Mouse (Mus musculus) heart, adult 11 months (tissue): ENCODE data around the gene Adamts17.
A peak's percentile ranks its signal among the peaks of the same experiment; 100 is the strongest.

Source experiments
- DNase-seq: peaks from one replicate; pipeline ENCODE4 v3.0.0; 2022

Adamts17 gene

DNA sequence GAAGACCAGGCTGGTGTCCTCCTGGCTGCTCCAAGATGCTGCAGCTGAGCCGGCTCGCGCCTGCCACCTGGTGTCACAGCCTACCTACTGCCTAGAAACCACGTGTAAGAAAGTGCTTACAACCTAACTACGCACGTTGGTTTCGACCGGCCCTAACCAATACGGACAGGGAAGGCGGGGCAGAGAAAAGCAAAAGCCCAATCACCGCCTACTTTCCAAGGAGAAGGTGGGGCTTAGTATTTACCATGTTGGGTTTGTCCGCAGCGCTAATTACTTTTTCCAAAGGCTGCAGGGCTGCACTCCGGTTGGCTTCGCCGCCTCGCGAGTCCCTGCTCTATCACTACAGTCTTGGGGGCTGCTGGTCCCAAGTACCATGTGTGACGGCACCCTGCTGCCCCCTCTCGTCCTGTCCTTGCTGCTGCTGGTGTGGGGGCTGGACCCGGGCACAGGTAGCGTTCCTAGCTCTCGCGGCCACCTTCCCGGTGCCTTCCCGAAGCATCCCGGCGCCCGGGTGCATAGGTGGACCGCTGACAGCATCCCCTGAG, at the start of gene Adamts17:
TSS of gene Adamts17 (plus strand) at position 273 of the 545 bp plus-strand sequence.
- DNase-seq: peak; percentile 99

DNA sequence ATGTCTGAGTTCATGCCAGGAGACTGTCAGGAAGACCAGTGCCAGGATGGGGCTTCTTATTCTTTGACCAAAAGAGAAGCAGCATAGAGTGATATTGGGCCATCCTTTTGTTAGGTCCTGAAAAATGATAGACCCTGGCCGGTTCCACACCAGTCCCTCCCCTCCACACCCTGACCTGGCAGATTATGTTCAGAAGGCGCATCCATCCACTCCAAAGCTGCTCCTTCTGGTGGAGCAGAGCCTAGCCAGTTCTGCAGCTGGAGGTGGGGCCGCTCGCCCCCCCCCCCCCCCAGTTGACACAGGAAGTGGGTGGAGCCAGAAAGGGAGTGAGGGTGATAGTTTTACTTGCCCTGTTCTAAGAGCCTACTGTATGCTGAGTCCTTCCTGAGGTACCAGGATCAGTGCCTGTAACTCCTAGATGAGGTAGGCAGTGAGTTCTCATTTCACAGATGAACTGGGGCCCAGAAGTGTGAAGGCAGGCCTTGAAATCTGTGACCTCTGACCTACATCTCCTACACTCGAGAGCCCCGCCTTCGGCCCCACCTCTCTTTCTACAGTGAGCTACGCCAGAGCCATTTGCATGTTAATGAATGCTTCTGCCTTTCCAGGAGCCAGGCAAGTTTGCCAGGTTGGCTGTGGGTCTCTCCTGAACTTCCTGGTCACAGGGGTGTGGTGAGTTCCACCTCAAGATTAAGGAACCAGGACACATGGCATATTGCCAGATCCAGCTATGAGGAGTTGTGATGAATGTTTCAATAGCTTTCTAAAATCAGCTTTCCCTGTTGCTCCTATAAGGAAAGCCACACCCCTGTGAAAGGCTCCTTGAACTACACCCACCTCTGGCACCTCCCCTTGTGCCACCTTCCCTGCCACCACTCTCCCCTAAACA, 49.4 kb upstream of the Adamts17 start:
- DNase-seq: peak; percentile 83

DNA sequence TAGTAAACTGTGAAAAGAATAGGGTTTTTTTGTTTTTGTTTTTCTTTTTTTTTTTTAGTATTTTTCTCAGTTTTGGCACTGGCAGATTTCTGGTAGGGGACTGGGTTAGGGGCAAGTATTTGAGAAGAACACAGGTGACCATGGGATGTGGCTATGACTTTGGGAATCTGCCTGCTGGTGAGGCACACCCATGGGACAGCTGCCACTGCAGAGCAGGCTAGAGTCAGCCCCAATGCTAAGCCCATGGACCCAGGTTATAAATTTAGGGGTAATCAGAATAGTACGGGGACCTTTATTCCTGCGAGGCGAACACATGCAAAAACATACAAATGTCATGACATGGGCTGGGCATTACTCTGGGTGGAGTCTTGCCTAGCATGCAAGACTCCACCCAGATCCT, 48.5 kb upstream of the Adamts17 start:
- DNase-seq: peak; percentile 75

DNA sequence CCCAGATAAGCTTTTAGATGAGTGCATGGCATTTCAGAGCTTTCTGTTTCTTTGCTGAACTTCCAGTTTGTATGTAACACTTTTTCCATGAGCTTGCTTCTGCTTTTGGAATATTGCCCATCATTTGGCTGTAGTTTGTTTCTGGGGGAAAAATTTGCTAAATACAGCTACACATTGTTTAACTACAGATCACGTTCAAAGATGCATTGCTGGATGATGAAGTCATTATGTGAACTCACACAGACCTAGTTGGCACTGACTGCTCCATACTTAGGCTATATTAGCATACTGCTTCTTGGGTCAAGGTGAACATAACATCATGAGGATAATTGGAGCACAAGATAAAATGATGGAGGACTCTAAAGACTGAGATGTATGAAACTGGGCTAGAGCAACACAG, 42.6 kb upstream of the Adamts17 start:
- no peak for DNase-seq

DNA sequence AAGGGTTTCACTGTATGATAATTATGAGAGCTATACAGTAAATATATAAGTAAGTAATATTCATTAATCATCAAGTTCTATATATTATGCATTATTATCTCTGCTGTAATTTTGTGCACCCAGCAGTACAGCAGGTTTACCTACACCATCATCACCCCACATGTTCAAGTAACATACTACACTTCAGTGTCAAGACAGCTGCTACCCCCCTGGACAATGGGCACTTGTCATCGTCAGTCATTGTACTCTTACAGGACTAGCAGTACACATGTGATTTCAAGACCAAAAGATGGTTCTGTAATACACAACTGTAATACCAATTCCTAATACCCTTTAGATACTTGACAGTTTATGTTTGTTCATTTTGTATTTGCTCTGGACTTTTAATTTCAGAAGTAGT, 42.2 kb upstream of the Adamts17 start:
- DNase-seq: no peak

DNA sequence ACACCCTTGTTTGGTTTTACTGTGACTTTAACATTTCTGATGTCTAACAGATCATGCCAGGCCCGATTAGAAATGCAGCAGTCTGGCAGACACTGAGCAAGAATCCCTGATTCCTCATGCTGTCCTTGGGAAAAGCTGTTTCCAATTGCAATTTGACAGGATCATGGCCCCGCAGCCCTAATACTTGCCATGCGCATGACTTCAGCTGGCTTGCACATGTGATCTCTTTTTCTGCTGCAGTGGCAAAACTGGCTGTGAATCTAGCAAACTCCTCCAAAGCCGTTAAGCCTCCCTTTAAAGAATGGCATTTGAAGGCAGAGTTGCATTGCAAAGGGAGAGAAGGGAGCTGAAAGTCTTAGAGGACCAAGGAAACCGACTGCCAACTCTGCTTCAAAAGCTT, 40.7 kb upstream of the Adamts17 start:
- DNase-seq: no peak

DNA sequence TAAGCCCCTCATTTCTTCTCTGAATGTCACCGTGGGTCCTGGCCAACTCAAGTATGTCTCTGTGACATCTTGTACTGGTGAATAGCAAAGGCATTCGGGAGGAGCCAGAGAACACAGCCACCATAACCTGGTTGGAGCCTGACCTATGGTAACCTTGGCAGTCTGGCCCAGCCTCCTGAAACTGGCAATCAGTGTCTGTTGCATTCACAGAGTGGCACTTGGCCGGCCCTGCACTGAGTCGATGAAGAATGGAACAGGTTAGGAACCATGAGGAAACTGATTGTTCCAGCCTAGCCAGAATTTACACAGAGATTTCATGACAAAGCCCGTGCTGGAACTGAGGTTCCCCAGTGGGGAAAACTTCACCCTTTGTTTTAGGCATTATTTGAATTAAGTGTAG, 38.8 kb upstream of the Adamts17 start:
- peak; percentile 92 for DNase-seq

DNA sequence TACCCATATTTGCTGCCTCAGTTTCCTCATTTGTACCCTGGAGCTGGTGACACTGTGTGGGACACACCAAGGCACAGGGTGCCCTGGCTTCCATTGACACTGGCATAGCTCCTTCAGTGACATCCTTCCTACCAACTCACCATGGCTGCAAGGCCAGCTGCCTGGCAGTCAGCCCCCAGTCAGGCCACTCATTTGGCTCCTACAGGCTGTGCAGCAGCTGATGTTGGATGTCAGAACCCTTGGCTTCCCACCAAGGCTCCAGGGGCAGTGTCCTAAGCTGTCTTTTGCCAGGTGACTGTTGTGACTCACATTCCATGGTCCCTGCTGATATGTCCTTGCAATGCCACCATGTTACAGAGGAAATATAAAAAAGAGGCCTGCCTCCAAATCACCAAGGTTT, 37.8 kb upstream of the Adamts17 start:
- DNase-seq: peak; percentile 98

DNA sequence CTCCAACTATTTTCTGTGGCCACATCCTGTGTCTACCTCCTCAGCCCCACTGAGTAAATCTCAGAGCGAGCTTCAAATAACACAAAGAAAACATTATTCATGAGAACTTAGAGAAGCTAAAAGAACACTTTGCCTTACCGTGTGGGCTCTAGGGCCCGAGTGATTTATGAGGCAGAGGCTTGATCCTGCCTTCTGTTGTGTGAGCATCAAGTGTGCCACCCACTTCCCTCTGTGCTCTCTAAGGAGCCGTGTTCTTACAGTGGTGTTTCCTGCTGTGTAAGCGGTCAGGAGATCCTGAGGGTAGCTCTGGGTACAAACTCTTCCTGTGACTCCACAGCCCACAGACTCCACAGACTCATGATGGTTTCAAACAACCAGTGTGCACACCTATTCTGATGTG, 35.7 kb upstream of the Adamts17 start:
- no peak for DNase-seq

DNA sequence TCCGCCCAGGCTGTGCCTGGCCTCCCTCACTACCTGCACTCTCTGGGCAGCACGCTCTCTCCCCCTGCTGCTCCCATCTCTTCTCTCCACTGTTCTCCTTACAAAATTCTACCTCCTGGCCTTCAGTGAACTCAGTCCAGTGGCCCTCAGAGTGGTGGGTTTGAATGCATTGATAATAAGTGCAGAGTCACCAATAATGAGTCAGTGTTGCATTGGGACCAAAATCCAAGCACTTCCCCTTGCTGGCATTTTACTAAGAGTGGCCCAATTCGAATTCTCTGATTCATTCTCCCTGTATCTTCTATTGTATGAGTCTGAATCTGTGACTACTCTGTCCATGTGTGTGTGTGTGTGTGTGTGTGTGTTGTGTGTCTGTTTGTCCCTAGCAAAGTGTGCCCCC, 32.7 kb upstream of the Adamts17 start:
- no peak for DNase-seq

DNA sequence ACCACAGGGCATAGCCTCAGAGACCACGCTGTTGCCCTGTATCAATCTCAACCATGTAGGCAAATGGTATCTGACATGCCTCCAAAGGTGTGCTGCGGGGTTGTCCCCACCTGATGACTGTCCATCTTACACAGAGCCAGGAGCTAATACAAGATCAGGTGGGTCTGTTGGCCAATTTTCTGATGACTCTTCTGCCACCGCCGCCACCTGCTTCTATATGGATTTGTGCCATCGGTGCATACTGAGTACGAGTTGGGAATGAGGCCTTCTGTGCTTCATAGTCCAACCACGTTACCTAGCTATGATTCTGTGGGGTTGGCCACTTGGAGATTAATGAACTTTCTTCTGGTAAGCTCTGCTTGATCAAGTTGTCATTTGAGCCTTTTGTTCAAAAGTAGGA, 29.1 kb upstream of the Adamts17 start:
- DNase-seq: no peak

DNA sequence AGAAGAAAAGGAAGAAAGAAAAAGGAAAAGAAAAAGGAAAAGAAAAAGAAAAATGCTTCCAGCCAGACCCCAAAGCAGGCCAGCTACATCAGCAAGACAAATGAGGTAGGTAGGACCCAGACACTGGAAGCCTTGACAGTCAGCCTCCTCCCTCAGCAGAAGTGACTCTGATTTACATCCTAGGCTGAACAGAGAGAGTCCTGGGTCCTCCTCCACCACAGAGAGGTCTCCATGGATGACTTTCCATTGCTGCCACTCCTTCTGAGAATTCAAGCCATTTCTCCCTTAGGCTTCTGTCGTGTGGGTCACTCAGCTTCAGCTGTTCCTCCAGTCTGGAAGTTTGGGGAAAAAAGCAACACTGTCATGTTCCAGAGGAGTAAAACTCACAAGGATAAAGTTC, 28.2 kb upstream of the Adamts17 start:
- no peak for DNase-seq

DNA sequence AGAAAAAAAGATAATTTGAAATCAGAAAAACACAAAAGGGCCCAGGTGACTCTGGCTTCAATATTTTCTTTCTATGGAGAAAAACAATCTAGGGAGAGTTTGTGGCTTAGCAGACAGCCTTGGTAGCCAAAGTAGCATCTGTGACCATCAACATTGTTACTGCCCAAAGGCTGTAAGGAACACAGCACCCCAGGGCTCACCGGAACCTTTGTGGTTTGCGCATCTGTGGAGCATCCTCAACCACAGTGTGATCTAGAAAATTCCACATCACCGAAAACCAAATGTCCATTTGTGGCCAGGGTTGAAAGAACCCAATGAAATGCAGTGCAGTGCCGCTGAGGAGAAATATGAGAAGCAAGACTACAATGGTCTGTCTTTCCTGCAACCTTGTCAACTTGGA, 27.2 kb upstream of the Adamts17 start:
- no peak for DNase-seq

DNA sequence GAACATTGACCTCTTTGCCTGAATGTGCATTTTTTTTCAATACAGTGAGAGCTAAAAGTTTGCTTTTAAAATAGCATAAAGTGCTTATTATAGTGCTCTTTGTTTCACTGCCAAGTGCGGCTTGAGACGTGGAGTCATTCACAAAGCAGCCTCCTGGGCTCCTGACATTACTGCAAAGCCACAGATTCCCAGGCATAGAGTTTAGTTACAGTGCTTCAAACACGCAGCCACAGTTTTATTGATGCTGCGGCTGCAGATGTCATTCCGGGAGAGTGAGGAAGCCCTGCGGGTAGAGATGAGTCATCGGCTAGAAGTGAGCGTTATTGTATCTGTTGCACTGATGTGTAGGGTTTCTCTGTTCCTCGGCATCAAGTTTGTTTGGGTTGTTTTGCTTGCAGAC, 26.8 kb upstream of the Adamts17 start:
- DNase-seq: no peak

DNA sequence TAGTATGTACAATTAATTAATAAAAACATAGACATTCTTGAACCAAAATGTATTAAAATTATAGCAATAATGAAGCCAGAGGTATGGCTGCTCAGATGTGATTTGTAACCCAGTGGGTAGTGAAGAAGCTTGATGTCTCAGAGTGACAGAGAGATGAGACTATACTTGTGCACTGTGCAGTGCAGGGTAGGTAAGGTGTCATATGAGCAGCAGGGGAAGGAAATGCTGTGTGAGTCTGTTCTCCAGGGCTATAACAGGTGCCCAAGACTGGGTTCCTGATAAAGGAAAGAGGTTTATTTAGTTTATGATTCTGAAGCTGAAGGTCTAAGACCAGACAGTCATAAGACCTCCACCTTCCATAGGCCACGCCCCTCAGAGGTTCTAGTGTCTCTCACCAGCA, 26.4 kb upstream of the Adamts17 start:
- DNase-seq: no peak

DNA sequence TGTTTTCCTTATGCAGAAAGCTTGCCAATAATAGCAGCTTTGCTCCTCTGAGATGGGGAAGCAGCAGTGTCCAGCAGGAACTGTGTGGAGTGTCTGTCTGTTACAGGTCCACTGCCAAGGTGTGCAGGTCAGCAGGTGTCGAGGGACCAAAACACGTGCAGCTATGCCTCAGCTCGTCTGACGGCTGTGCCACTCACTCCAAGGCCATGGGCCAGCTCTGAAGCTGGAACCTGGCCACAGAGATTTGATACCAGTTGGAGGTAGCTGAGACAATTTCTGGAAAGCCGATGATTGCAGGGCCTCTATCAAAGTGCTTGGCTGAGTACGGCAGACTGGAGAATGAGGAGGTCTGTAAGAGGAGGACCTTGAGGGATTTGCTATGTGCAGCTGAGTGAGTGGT, 24.0 kb upstream of the Adamts17 start:
- no peak for DNase-seq

DNA sequence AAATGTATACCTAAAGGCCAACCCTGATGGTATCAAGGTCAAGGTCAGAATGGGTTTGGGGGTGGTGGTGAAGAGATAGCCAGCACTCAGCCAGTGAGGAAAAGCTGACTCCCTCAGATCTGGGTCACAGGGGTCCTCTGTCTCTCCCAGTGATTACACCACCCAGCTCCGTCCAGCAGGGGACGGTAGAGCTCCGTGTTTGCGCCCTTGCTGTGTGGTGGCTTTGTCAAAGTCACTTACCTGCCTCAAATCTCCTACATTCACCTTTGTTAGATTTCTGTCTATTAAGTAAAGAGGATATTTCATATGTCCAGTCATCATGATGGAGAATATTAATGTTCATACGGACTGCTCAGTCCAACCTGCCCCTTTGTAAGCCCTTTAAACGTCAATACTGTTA, 19.5 kb upstream of the Adamts17 start:
- no peak for DNase-seq

DNA sequence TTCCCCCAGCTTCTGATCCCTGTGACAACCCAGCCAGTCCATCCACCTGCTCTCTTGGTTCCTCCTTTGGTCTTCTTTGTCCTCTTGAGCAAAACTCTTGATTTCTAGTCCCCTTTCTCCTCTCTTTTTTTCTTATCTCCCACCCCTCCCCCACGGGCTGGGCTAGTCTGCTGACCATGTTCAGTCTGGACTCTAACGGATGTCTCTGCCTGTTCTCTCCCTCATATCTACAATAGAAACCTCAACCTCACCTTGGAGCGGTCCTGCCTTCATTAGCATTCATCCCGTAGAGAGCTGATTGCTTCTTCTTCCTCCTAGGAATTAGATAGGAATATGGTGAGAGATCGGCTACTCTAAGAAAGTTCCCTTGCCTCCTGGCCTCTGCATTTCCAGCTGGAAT, 8.7 kb upstream of the Adamts17 start:
- DNase-seq: no peak

DNA sequence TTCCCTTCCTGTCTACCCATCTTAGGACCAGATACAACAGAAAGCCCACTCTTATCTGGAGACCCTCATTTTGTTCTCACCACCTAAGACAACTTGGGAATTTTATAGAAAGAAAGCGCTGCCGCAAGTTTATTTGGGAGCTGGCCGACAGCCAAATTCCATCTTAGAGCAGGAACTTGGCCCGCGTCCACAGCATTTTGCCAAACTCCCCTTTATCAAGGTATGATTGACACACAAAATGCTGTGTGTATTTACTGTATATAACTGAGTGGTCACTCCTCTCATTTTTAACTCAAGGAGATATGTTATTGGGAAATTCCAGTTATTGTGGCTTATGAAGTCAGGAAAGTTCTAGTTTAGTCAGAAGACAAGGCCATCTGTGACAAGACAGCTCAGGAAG, 8.2 kb upstream of the Adamts17 start:
- no peak for DNase-seq

DNA sequence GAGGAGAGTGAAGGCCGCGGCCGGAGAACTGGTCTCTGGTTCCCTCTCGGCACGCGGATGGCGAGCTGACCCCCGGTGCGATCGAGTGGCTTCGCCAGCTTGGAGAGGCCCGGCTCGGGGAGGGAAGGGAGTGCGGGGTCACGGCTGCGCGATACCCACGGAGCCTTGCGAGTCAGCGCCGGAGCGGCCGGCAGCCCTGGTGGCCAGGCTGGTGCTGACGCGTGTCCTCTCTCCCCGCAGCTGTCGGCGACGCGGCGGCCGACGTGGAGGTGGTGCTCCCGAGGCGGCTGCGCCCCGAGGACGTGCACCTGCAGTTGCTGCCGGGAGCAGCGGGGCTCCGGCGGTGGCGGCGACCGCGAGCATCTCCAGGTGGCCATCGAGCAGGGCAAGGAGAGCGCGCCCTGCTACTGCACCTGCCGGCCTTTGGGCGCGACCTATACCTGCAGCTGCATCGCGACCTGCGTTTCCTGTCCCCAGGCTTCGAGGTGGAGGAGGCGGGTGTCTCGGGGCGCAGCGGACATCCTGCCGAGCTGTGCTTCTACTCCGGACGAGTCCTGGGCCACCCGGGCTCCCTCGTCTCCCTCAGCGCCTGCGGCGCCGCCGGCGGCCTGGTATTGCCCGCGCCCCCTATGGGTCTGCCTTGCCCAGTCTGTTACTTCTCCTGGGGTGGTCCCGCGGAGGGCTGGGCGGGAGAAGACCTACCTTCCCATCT, 629 bp downstream of the Adamts17 start:
- peak; percentile 93 for DNase-seq

DNA sequence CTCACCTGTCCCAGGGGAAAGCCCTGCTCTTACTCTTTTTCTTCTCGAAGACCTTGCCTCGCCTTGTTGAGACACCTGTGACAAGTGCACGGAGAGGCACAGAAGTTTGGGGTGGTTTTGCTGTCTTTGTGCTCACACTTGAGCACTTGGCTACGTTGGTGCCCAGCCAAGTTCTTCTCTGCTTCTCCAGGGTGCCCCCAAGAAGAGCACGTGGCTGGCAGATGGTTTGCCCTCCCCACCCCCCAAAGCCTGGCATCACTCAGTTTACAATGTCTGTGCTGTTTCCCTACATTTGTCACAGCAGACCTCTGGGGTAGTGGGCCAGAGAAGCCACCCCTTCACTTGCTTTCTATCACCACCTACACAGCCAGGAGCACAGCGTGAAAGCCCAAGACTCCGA, 1.6 kb downstream of the Adamts17 start:
- DNase-seq: no peak

DNA sequence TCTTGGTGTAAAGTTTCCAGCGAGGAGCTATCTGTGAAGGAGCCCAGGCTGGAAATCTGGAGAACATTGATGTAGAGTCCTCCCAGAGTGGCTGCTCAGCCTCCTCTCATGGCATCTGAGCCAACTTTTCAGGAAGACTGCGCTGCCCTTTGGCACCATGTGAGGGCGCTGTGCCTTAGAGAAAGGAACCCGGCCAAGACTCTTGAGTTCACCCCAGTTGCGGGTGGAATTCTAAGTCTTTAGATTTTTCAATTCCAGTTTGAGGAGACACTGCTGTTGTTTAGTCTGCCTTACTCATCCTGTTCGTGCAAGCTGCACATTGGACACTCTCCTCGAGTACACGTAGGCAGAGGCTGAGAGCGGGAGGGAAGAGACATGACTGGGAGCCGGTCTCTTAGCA, 2.5 kb downstream of the Adamts17 start:
- peak; percentile 96 for DNase-seq

DNA sequence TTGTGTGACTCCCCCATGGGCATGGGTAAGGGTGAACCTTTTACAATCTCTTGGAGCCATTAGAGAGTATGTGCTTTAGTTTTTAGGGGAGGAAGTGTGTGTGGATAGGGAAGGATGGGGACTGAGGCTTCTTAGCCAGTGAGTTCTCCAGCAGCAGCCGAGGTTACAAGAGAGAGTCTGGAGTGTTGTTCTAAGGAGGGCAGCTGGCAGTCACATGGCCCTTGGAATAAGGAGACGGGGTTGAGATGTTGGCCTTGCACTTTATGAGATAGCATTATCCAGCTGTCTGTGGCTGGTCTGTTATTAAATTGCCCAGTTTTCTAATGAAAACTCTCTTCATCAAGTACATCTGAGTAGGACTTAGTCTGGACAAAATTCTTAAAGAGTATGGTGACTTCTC, 4.3 kb downstream of the Adamts17 start:
- no peak for DNase-seq

DNA sequence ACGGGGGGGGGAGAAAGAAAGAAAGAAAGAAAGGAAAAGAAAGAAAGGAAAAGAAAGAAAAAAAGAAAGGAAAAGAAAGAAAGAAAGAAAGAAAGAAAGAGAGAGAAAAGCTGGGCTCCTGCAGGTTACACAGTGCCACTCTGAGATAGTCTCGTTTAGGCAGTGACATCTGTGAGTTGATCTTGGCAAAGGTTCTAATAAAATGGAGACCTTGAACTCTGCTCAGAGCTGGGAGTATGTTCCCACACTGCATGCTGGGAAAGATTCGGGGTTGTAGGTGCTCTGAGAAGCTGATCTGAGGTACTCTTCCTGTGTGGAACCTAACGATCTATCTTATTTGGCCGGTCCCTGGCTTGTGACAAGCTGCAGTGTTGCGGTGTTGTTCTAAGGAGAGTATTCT, 7.0 kb downstream of the Adamts17 start:
- DNase-seq: no peak
